Mouse (Mus musculus) lung, embryonic 16.5 days (tissue): Measurements from ENCODE around the gene Tspan18. TPM values are rescaled to one million over a fixed set of nuclear protein-coding genes. Genes with fewer than 3 reads are reported as not detected.

Experiments
- ATAC-seq: fragments of 200-750 bp; cut with Nextera tagmentation; 2 replicates; pipeline ENCODE4 v1.8.0; 2017; ENCODE audit warnings: low read depth, mild to moderate bottlenecking, moderate library complexity
- H3K27ac ChIP-seq: fragments of 300-500 bp; sonication (generic); 2 replicates; pipeline ENCODE4 v1.5.1; 2014; ENCODE audit warnings: mild to moderate bottlenecking, control low read depth, low read length
- H3K27me3 ChIP-seq: fragments of 300-500 bp; sonication (generic); 2 replicates; pipeline ENCODE4 v1.6.1; 2014; ENCODE audit warnings: low read depth, low read length, mixed read lengths; ENCODE audit not compliant: control insufficient read depth, insufficient read depth
- H3K36me3 ChIP-seq: fragments of 300-500 bp; sonication (generic); 2 replicates; pipeline ENCODE4 v1.6.1; 2014; ENCODE audit warnings: low read length; ENCODE audit not compliant: control insufficient read depth, insufficient read depth
- H3K4me1 ChIP-seq: fragments of 300-500 bp; sonication (generic); replicated peaks from 2 replicates; pipeline ENCODE4 v1.6.1; 2014; ENCODE audit warnings: low read length, mixed read lengths; ENCODE audit not compliant: control insufficient read depth, insufficient read depth
- H3K4me2 ChIP-seq: fragments of 300-500 bp; sonication (generic); 2 replicates; pipeline ENCODE4 v1.6.1; 2014; ENCODE audit warnings: low read depth, low read length, control low read depth
- H3K4me3 ChIP-seq: fragments of 300-500 bp; sonication (generic); 2 replicates; pipeline ENCODE4 v1.5.1; 2014; ENCODE audit warnings: mild to moderate bottlenecking, low read length, control low read depth
- H3K9ac ChIP-seq: fragments of 300-500 bp; sonication (generic); 2 replicates; pipeline ENCODE4 v1.6.1; 2014; ENCODE audit warnings: low read length, control low read depth
- H3K9me3 ChIP-seq: fragments of 300-500 bp; sonication (generic); 2 replicates; pipeline ENCODE4 v1.6.1; 2016; ENCODE audit warnings: low read length; ENCODE audit not compliant: control insufficient read depth
- WGBS: fragments of 180-500 bp; shearing (Covaris S2); extraction: QIAGEN DNeasy Blood & Tissue Kit; methylation state at CpG from one replicate; pipeline ENCODE4 v1.1.7; 2014; 5-methylcytosine and 5-hydroxymethylcytosine counted together
- polyA plus RNA-seq: library from polyadenylated mRNA; unstranded; fragments of >200 nt; fragmentation: Nextera tagmentation; extraction: Ambion mirVana; gene quantifications from 2 replicates; pipeline ENCODE4 v1.2.1, GENCODE M21; 2015

Tspan18 gene
- polyA plus RNA-seq, 1 experiment from 2014 or later: 29.7 TPM

- H3K4me2 ChIP-seq: no peak overlapping the region
- H3K27ac ChIP-seq: no peak overlapping the region
- H3K4me1 ChIP-seq: peaks cover 21% of the 10 kb centered on the region
- H3K4me3 ChIP-seq: no peak overlapping the region
- 77% methylated on average over 6 of the region's 6 CpGs for WGBS
- ATAC-seq: no peak
- no peaks in the 10 kb centered on the region for H3K27me3 ChIP-seq
- no peaks in the 10 kb centered on the region for H3K9me3 ChIP-seq
- H3K9ac ChIP-seq: no peak overlapping the region
- no peaks in the 10 kb centered on the region for H3K36me3 ChIP-seq
Measured at GRCm38 (mm10) chr2:93171929-93172328, 162.4 kb downstream of the Tspan18 start.

GRCm38 (mm10) chr2:93170845-93171200 lies 163.5 kb downstream of the Tspan18 start:
- no peaks in the 10 kb centered on the region for H3K36me3 ChIP-seq
- H3K4me2 ChIP-seq: no peak overlapping the region
- H3K27ac ChIP-seq: no peak overlapping the region
- no peak overlapping the region for H3K4me3 ChIP-seq
- H3K27me3 ChIP-seq: no peaks in the 10 kb centered on the region
- peaks cover 15% of the 10 kb centered on the region for H3K4me1 ChIP-seq
- WGBS: 52% methylated on average over 5 of the region's 5 CpGs
- ATAC-seq: no peak
- no peaks in the 10 kb centered on the region for H3K9me3 ChIP-seq
- no peak overlapping the region for H3K9ac ChIP-seq

DNA sequence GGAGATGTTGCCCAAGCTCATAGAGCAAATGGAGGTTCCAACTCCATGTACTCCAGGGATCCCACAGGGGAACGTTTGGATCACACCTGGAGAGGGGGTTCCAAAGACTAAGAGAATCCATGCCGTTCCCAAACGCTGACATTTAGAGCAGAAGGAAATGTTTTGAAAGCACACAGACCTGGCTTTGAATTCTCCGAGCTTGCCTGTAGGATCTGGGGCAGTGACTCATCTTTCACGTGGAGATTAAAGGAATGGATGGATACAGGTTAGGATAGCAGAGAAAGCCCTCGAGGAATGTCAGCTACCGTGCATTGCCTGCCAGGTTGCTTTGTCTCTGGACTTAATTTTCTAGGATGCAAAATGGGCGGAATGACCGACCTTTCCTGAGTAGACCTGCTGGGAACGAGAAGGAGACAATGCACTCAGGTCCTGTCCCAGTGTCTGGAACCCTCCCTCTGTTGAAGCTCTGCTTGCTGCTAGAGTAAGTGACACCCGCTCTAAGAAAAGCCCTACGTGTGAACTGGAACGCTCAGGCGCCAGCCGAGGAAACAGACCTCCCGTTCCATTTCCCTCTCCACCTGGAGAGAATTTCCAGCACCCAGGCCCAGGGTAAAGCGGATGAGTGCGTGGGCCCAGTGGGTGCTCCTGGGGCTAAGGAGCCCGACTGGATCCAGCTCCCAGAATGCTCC lies 164.0 kb downstream of the Tspan18 start:
- H3K4me1 ChIP-seq: peaks cover 10% of the 10 kb centered on the region
- no peak for ATAC-seq
- no peak overlapping the region for H3K4me2 ChIP-seq
- WGBS: 60% methylated on average over 19 of the region's 19 CpGs
- H3K27ac ChIP-seq: no peak overlapping the region
- no peaks in the 10 kb centered on the region for H3K27me3 ChIP-seq
- H3K36me3 ChIP-seq: no peaks in the 10 kb centered on the region
- H3K9ac ChIP-seq: no peak overlapping the region
- H3K9me3 ChIP-seq: no peaks in the 10 kb centered on the region
- no peak overlapping the region for H3K4me3 ChIP-seq

DNA sequence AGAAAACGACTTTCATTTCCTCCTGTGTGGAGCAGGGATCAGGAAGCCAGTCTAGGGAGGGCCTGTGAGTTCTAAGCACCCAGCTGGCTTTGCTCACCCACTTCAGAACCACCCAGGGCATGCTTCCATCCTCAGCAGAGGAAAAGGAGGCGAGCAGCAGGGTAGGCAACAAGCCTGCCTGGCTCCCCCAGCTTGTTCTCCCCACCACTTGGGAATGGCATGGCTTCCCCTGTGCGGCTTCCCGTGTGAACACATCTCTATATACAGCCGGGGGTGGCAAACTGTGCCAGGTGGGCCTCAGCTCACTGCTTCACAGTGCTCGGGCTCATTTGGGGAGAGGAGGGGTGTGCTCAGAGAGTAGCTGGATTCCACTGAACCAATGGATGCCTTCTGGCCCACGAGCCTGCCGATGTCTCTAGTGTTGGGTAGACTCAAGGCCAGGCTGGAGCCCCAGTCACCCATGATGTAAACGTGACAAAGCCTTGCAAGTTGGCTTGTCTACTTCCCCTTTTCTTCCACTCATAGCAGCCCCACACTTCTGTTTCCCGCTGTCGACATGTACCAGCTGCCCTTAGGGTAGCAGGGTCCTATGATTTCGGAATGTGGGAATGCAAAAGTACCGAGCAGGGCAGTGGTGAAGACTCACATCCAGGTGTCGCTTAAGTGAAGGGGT lies 167.4 kb downstream of the Tspan18 start:
- H3K9me3 ChIP-seq: no peaks in the 10 kb centered on the region
- peaks cover 13% of the 10 kb centered on the region for H3K4me1 ChIP-seq
- H3K27me3 ChIP-seq: no peaks in the 10 kb centered on the region
- H3K4me2 ChIP-seq: no peak overlapping the region
- no peak overlapping the region for H3K4me3 ChIP-seq
- no peak overlapping the region for H3K9ac ChIP-seq
- H3K27ac ChIP-seq: no peak overlapping the region
- no peak for ATAC-seq
- no peaks in the 10 kb centered on the region for H3K36me3 ChIP-seq
- WGBS: 65% methylated on average over 14 of the region's 14 CpGs

DNA sequence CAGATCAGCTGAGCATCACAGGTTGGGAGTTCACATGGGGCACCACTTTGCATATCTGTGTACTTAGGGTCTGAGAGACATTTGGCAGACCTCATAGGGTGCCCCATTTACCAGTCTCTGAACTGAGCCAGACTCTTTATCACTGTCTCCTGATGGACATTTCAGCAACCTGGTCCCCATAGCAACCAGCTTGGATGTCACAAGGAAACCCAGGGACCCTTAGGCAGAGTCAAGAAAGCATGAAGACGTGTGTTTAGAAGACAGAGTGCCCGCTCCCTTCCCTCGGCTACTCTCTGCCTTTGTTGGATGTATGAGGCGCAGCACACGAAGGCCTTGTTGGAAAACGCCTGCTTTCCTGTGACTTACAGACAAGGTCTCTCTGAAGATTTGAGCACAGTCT lies 168.0 kb downstream of the Tspan18 start:
- Histone ChIP-seq H3K4me2 (no peak overlapping the region), H3K27me3 (no peaks in the 10 kb centered on the region), H3K27ac (no peak overlapping the region), H3K9me3 (no peaks in the 10 kb centered on the region), H3K9ac (no peak overlapping the region), H3K36me3 (no peaks in the 10 kb centered on the region), H3K4me3 (no peak overlapping the region), H3K4me1 (peaks cover 12% of the 10 kb centered on the region)
- no peak for ATAC-seq
- 74% methylated on average over 6 of the region's 6 CpGs for WGBS

DNA sequence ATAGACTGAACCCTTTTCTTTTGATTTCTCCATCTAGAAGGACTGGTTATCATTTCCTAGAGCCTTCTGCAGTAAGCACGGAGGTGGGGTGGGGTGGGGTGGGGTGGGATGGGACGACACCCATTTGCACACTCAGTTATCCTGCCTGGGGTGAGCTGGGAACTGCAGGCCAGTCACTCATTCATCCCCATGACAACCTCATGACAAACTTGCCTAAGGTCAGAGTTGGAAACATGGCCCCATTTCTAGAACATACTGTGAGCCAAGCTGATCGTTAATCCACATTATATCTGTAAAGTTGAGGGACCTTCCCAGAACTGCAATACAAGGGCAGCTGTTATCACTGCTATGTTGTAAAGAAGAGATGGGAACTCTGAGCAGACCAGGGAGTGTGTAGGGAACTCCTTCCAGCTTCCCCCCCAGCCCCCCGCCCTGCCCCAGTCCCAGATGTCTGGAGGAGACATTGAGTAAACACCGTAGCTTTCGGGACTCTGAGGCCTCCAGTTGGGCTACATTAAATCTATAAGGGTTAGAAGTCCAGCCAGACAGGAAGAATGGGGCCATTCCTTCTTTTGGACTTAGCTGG lies 170.5 kb downstream of the Tspan18 start:
- Histone ChIP-seq H3K27me3 (no peaks in the 10 kb centered on the region), H3K9me3 (no peaks in the 10 kb centered on the region), H3K36me3 (no peaks in the 10 kb centered on the region), H3K27ac (no peak overlapping the region), H3K4me1 (peaks cover 9% of the 10 kb centered on the region), H3K4me3 (no peak overlapping the region), H3K9ac (no peak overlapping the region), H3K4me2 (no peak overlapping the region)
- no peak for ATAC-seq
- 44% methylated on average over 6 of the region's 6 CpGs for WGBS

- Histone ChIP-seq H3K4me2 (no peak overlapping the region), H3K36me3 (no peaks in the 10 kb centered on the region), H3K9ac (no peak overlapping the region), H3K27ac (no peak overlapping the region), H3K4me3 (no peak overlapping the region), H3K9me3 (no peaks in the 10 kb centered on the region), H3K4me1 (peaks cover 9% of the 10 kb centered on the region), H3K27me3 (no peaks in the 10 kb centered on the region)
- ATAC-seq: no peak
- WGBS: 6% methylated on average over 2 of the region's 2 CpGs
Measured at GRCm38 (mm10) chr2:93163317-93163716, 171.0 kb downstream of the Tspan18 start.

- Histone ChIP-seq H3K4me2 (no peak overlapping the region), H3K36me3 (no peaks in the 10 kb centered on the region), H3K9ac (no peak overlapping the region), H3K27ac (no peak overlapping the region), H3K27me3 (no peaks in the 10 kb centered on the region), H3K4me3 (no peak overlapping the region), H3K9me3 (no peaks in the 10 kb centered on the region), H3K4me1 (peaks cover 9% of the 10 kb centered on the region)
- 46% methylated on average over 4 of the region's 4 CpGs for WGBS
- ATAC-seq: no peak
Measured at GRCm38 (mm10) chr2:93162791-93163190, 171.5 kb downstream of the Tspan18 start.

DNA sequence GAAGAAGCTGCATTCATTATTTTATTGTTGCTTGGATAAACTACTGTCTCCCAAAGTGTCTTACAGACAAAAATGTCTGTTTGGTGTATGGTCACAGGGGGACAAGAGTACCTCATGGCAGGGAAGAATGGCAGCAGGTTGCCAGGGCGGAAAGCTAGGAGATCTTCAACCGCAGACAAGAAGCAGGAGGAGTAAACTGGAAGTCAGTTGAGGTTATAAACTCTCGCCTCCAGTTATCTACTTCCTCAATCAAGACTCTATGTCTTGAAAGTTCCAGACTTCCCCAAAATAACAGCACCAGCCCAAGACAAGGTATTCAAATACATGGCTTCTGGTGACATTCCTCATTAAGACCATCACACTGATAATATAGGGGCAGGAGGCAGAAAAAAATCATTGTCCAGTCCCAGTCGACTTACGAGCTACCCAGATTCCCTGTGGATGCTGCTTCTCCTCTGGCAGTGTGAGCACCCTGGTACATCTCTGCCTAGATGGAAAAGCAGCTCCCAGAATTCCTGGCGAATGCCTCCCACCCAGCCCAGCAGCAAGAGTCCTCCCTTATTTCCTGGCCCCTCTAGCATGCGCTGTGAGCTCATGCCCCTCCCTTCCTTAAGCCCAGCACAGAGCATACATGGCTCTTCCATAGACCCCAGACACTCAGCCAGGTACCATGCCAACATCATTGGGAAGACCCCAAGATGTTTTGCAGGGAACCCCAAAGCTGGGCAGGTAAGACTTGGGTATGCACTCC lies 172.2 kb downstream of the Tspan18 start:
- 69% methylated on average over 7 of the region's 7 CpGs for WGBS
- ATAC-seq: no peak
- no peak overlapping the region for H3K9ac ChIP-seq

More for the DNA sequence above, 172.2 kb downstream of the Tspan18 start:
- Histone ChIP-seq H3K4me3 (no peak overlapping the region), H3K4me1 (peaks cover 9% of the 10 kb centered on the region), H3K27ac (no peak overlapping the region), H3K9me3 (no peaks in the 10 kb centered on the region), H3K27me3 (no peaks in the 10 kb centered on the region), H3K4me2 (no peak overlapping the region), H3K36me3 (no peaks in the 10 kb centered on the region)
